Mouse (Mus musculus): ENCODE data around the gene Dennd2c. TPM values are rescaled to one million over a fixed set of nuclear protein-coding genes. Genes with fewer than 3 reads are reported as not detected.

Dennd2c gene
- total and polyA plus RNA-seq, 2 experiments: 0.09 to 0.55 TPM

DNA sequence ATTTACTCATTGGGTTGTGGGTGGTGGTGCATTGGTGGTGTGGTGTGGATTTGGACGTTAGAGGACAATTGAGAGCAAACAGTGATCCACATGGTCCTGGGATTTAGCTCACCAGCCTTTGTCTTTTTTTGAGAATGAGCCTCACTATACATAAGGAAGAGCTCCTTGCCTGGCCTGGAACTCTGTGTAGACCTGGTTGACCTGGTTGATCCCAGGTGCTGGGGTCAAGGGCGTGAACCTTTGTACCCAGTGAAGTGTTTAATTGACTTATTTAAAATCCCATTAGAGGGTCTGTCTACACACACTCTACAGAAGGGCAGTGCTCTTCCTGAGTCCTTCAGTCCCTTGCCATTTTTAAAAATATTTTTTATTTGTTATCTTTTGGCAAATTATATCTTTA, 42.9 kb downstream of the Dennd2c start:
- H3K27me3 ChIP-seq (ENCODE audit: control insufficient read depth, insufficient read depth, low read length): no peaks in the 10 kb centered on the region
- no peaks in the 10 kb centered on the region for H3K79me2 ChIP-seq (ENCODE audit: control insufficient read depth, insufficient read depth, low read length)
- DNase-seq (ENCODE audit: extremely low read depth, low read depth, low spot score): no peak
- 78% methylated on average over 2 of the region's 2 CpGs for WGBS
- no peak for TF ChIP-seq POLR2A (IDR thresholded peaks at IDR 0.05; ENCODE audit: extremely low read depth, insufficient read depth, low read length)
- no peak for TF ChIP-seq CTCF (IDR thresholded peaks at IDR 0.05; ENCODE audit: low read depth, low read length)
- no peak overlapping the region for H3K4me3 ChIP-seq (ENCODE audit: insufficient read depth, low read depth, low read length)
- H3K27ac ChIP-seq (replicated peaks; ENCODE audit: insufficient read depth, low read depth, low read length): no peak overlapping the region
- H3K9ac ChIP-seq (ENCODE audit: low read depth, low read length): no peak overlapping the region
- H3K4me1 ChIP-seq (ENCODE audit: control insufficient read depth, insufficient read depth, low read length): no peaks in the 10 kb centered on the region
- H3K36me3 ChIP-seq (ENCODE audit: control insufficient read depth, insufficient read depth, low read length): no peaks in the 10 kb centered on the region

DNA sequence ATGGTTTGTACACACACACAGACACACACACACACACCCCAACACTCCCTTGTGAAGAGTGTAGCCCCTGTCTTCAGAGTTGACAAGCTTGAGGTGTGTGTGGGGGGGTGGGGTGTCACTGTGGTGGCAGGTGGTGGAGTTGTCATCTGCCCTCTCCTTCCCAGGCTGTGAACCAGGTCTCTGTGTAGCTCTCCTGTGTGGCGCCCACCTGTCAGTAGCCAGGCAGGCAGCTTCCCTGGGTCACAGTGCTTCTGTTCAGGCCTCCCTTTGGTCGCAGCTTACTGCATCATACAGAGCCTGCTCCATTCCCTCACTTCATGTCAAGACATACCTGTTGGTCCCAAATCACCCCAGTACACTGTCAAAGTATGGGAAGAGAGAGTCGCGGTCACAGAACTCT, 43.4 kb downstream of the Dennd2c start:
- no peaks in the 10 kb centered on the region for H3K79me2 ChIP-seq (ENCODE audit: control insufficient read depth, insufficient read depth, low read length)
- H3K9ac ChIP-seq (ENCODE audit: low read depth, low read length): no peak overlapping the region
- TF ChIP-seq CTCF (IDR thresholded peaks at IDR 0.05; ENCODE audit: low read depth, low read length) (no peak), POLR2A (IDR thresholded peaks at IDR 0.05; ENCODE audit: extremely low read depth, insufficient read depth, low read length) (no peak)
- WGBS: 93% methylated on average over 4 of the region's 4 CpGs
- no peaks in the 10 kb centered on the region for H3K4me1 ChIP-seq (ENCODE audit: control insufficient read depth, insufficient read depth, low read length)
- DNase-seq (ENCODE audit: extremely low read depth, low read depth, low spot score): no peak
- no peak overlapping the region for H3K27ac ChIP-seq (replicated peaks; ENCODE audit: insufficient read depth, low read depth, low read length)
- H3K36me3 ChIP-seq (ENCODE audit: control insufficient read depth, insufficient read depth, low read length): no peaks in the 10 kb centered on the region
- H3K27me3 ChIP-seq (ENCODE audit: control insufficient read depth, insufficient read depth, low read length): no peaks in the 10 kb centered on the region
- no peak overlapping the region for H3K4me3 ChIP-seq (ENCODE audit: insufficient read depth, low read depth, low read length)

DNA sequence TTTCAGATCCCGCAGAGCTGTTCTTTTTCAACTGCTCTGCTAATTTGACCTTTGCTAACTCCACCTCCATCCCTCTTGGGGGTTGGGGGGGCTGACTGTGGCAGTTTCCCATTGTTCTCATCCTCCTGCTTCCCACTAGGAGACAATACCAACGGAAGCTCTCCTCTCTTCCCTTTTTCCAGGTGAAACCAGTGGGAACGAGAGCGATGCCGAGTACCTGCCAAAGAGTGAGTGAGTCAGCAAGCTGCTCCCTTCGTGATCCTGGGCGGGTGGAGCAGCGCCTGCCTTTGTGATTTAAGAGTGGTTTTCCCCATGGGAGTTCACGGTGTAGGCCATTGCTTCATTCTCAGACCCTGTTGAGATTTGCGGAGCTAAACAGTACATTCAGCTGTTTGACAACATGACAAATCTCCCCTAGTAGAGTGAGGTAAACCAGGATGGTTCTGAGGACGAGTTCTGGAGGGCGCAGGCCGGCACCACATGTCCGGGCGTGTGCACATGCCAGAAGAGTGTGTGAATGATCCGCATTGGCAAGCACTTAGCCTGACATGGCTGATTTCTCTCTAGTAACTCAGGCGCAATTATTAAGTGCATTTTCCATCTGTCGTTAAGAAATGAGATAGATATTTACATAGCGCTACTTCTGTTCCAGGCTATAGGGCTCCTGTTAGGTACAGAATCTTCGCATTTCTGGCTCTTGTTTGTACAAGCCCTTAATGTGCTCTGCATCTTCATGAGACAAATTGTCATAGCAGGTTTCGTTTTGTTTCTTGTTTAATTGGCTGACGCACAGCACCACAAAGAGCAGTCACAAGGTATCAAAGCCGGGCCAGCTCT, 44.1 kb downstream of the Dennd2c start:
- no peaks in the 10 kb centered on the region for H3K36me3 ChIP-seq (ENCODE audit: control insufficient read depth, insufficient read depth, low read length)
- H3K4me3 ChIP-seq (ENCODE audit: insufficient read depth, low read depth, low read length): no peak overlapping the region
- H3K79me2 ChIP-seq (ENCODE audit: control insufficient read depth, insufficient read depth, low read length): no peaks in the 10 kb centered on the region
- H3K27ac ChIP-seq (replicated peaks; ENCODE audit: insufficient read depth, low read depth, low read length): no peak overlapping the region
- TF ChIP-seq POLR2A (IDR thresholded peaks at IDR 0.05; ENCODE audit: extremely low read depth, insufficient read depth, low read length) (no peak), CTCF (IDR thresholded peaks at IDR 0.05; ENCODE audit: low read depth, low read length) (no peak)
- no peaks in the 10 kb centered on the region for H3K4me1 ChIP-seq (ENCODE audit: control insufficient read depth, insufficient read depth, low read length)
- H3K27me3 ChIP-seq (ENCODE audit: control insufficient read depth, insufficient read depth, low read length): no peaks in the 10 kb centered on the region
- no peak overlapping the region for H3K9ac ChIP-seq (ENCODE audit: low read depth, low read length)
- no peak for DNase-seq (ENCODE audit: extremely low read depth, low read depth, low spot score)
- 83% methylated on average over 23 of the region's 23 CpGs for WGBS

DNA sequence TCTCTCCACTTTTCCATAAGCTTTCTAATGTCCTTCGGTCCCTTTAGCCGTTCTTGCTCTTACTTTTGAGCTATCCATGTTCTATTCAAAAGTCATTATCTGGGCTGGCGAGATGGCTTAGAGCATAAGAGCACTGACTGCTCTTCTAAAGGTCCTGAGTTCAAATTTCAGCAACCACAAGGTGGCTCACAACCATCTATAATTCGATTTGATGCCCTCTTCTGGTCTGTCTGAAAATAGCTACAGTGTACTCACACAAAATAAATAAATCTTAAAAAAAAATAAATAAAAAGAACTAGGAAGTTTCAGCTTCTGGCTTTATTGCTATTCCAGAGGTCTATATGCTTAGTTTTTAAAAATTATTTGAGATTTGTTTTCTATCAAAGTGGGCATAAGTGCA, 45.4 kb downstream of the Dennd2c start:
- Histone ChIP-seq H3K9ac (ENCODE audit: low read depth, low read length) (no peak overlapping the region), H3K4me3 (ENCODE audit: insufficient read depth, low read depth, low read length) (no peak overlapping the region), H3K27me3 (ENCODE audit: control insufficient read depth, insufficient read depth, low read length) (no peaks in the 10 kb centered on the region), H3K36me3 (ENCODE audit: control insufficient read depth, insufficient read depth, low read length) (no peaks in the 10 kb centered on the region), H3K27ac (replicated peaks; ENCODE audit: insufficient read depth, low read depth, low read length) (no peak overlapping the region), H3K79me2 (ENCODE audit: control insufficient read depth, insufficient read depth, low read length) (no peaks in the 10 kb centered on the region), H3K4me1 (ENCODE audit: control insufficient read depth, insufficient read depth, low read length) (no peaks in the 10 kb centered on the region)
- no peak for DNase-seq (ENCODE audit: extremely low read depth, low read depth, low spot score)
- no peak for TF ChIP-seq POLR2A (IDR thresholded peaks at IDR 0.05; ENCODE audit: extremely low read depth, insufficient read depth, low read length)
- no peak for TF ChIP-seq CTCF (IDR thresholded peaks at IDR 0.05; ENCODE audit: low read depth, low read length)
- WGBS: 88% methylated on average over 4 of the region's 4 CpGs

DNA sequence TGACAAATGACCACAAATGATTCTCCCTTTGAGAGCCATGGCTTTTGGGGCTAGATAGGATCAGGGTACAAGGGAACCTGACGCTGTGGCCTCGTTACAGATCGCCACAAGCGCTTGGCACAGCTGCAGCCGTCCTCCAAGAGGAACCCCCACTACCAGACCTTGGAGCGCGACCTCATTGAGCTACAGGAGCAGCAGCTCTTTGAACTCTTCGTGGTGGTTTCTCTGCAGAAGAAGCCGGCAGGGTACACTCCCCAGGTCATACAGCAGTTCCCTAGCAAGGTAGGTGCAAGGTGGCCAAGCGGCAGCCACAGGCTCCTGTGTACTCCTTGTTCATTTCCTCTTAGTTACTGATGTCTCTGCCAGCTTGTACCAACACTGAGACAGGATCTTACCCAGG, 46.5 kb downstream of the Dennd2c start:
- Histone ChIP-seq H3K79me2 (ENCODE audit: control insufficient read depth, insufficient read depth, low read length) (no peaks in the 10 kb centered on the region), H3K36me3 (ENCODE audit: control insufficient read depth, insufficient read depth, low read length) (no peaks in the 10 kb centered on the region), H3K4me1 (ENCODE audit: control insufficient read depth, insufficient read depth, low read length) (no peaks in the 10 kb centered on the region), H3K4me3 (ENCODE audit: insufficient read depth, low read depth, low read length) (no peak overlapping the region), H3K27me3 (ENCODE audit: control insufficient read depth, insufficient read depth, low read length) (no peaks in the 10 kb centered on the region), H3K9ac (ENCODE audit: low read depth, low read length) (no peak overlapping the region), H3K27ac (replicated peaks; ENCODE audit: insufficient read depth, low read depth, low read length) (no peak overlapping the region)
- DNase-seq (ENCODE audit: extremely low read depth, low read depth, low spot score): no peak
- WGBS: 86% methylated on average over 10 of the region's 10 CpGs
- TF ChIP-seq POLR2A (IDR thresholded peaks at IDR 0.05; ENCODE audit: extremely low read depth, insufficient read depth, low read length): no peak
- no peak for TF ChIP-seq CTCF (IDR thresholded peaks at IDR 0.05; ENCODE audit: low read depth, low read length)

DNA sequence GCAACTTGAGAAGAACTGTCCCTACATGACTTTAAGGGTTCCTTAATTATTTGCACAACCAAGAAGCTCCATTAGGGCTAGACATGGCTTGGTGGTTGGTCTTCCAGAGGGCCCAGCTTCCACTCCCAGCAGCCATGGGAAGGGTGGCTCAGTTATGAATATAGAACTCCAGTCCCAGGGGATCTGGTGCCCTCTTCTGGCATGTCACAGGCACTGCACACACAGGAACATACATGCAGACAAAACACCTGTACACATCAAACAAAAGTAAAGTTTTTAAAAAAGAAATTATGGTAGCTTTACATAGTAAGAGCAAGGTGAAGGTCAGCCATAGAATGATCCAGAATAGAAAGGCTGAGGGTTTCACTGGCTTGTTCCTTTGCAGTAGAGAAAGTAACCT, 51.4 kb downstream of the Dennd2c start:
- TF ChIP-seq CTCF (IDR thresholded peaks at IDR 0.05; ENCODE audit: low read depth, low read length): peak; percentile 37; the same call in 1 of the 2 replicates
- TF ChIP-seq POLR2A (IDR thresholded peaks at IDR 0.05; ENCODE audit: extremely low read depth, insufficient read depth, low read length): no peak
- Histone ChIP-seq H3K4me3 (ENCODE audit: insufficient read depth, low read depth, low read length) (no peak overlapping the region), H3K9ac (ENCODE audit: low read depth, low read length) (no peak overlapping the region), H3K36me3 (ENCODE audit: control insufficient read depth, insufficient read depth, low read length) (no peaks in the 10 kb centered on the region), H3K27ac (replicated peaks; ENCODE audit: insufficient read depth, low read depth, low read length) (no peak overlapping the region), H3K4me1 (ENCODE audit: control insufficient read depth, insufficient read depth, low read length) (no peaks in the 10 kb centered on the region), H3K27me3 (ENCODE audit: control insufficient read depth, insufficient read depth, low read length) (no peaks in the 10 kb centered on the region), H3K79me2 (ENCODE audit: control insufficient read depth, insufficient read depth, low read length) (no peaks in the 10 kb centered on the region)
- DNase-seq (ENCODE audit: extremely low read depth, low read depth, low spot score): no peak

Data from liver, adult 2 months (tissue).